Mouse (Mus musculus) left cerebral cortex, postnatal 36 days (tissue): Measurements from ENCODE around the gene Nucb1. TPM values are rescaled to one million over a fixed set of nuclear protein-coding genes. Genes with fewer than 3 reads are reported as not detected.
A peak's percentile ranks its signal among the peaks of the same experiment; 100 is the strongest.
"Not testable (repeated sequence)": the region's sequence is repeated elsewhere in the genome, so short reads cannot be mapped to it uniquely, and the experiment has no call there.

Experiments used
- DNase-seq, 2 experiments: peaks; one replicate each; pipeline ENCODE4 v3.0.0; 2021 to 2022; ENCODE audit warnings: low spot score in 2 of 2, mixed read lengths in 1 of 2
- intact Hi-C: fragments of 180-260 bp; cut with DNase I; formaldehyde crosslinking; loops from one replicate; pipeline ENCODE4 v1.15.1; 2025
- total RNA-seq, 2 experiments: library from RNA; stranded (reverse); gene quantifications; 2 replicates each; pipeline ENCODE4 v1.2.3; 2021

Nucb1 gene
- 10 to 100 TPM; 96.8 to 98.9 TPM for total RNA-seq

DNA sequence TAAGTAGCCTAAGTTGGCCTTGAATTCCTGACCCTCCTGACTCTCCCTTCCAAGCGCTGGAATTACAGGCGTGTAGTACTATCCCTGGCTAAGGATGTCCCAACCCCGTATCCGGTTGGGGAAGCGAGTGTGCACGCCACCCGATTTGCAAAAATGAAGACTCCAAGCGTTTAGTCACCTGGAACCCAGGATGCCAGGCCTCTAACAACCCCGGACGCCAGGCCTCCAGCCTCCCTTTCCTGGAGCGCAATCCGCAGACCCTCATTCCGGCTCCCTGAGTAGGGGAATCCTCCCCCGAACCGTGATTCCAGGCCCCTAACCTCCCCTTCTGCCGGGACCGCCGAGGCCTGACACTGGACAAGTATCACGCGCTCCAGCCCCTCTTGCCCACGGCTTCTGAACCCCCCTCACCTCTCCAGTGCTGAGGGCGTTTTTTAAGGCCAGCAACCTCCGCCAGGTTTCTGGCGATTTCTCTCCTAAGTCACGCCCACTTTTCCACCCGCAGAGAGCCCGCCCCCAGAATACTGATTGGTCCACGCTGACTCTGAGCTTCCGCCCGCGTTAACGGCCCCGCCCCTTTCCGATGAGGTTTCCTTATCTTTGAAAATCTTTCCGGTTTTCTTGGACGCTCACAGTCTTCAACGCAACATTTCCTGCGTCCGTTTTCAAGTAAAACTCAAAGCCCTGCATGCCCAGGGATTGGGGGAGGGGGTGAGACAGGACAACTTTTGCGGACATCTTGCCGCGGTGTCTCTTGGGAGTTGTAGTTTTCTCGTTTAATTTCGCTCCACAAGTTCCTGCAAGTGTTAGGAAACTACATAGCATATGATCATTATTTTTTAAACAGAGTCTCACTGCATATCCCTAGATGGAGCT is at the start of gene Nucb1:
Gene Nucb1 (minus strand): TSS at position 495 of the 876 bp plus-strand sequence.
- peak; percentile 86 to 90 for DNase-seq
- intact Hi-C loops, result no loop called here

DNA sequence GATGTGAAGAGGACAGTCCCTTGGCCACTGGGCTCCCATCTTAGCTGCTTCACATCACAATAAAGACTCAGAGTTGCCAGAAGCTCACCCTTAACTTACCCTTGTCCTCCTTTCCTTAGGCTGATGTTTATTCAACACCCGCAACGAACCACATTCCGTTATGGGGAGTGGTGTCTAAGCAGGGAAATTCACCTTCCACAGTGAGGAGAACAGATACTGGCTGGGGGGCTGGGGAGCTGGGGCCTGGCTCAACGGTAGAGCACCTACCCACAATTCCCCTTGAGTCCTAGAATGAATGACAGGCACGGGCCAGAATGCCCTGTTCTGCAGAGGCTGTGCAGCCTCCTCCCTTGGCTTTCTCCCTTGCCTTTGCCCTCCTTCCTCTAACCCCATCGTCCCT is 48.7 kb upstream of the Nucb1 start:
- no peak for DNase-seq
- intact Hi-C loops, result no loop called here

DNA sequence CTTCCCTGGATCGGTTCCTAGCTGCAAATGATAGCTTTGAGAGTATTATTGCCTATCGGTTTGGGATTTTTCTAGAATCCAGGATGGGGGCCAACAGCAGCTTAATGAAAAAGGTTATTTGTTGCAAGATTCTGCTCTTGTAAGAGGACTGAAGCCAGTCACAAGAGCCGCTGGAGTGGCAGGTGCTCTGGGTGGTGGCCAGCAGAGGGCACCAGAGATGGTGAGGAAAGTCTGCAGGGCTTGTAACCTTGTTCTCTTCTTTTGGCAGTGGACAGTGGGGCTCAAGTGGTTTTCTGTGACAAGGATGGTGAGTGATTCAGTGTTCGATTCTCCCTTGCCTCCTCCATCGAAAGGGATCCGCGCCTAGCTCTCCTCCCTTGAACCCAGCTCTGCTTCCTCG is 45.6 kb upstream of the Nucb1 start:
- intact Hi-C loops, result loop anchor here (2.0 kb wide), 1 partner anchor 35 kb away; no protein-coding TSS in a partner anchor

DNA sequence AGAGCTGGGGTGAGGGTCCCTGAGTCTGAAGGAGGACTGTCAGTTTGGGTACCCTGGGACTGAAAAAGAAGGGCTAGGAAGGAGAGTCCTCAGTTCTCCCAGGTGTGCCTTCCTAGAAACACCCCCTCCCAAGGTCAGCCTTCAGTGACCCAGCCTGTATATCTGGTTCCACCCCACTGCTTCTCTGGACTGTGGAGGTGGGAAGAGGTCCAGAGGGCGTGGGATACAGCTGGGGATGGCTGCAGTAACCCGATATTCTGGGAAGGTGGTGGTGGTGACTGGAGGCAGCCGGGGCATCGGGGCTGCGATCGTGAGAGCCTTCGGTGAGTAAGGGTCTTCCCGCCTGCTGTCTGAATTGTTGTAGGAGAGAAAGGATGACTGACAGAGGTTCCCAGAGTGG is 44.5 kb upstream of the Nucb1 start, which contains the start of gene Hsd17b14:
Gene Hsd17b14 (plus strand): TSS at position 150 of the 400 bp plus-strand sequence.
- intact Hi-C loops, result loop anchor here (2.0 kb wide), 1 partner anchor 36 kb away; no protein-coding TSS in a partner anchor

More for the DNA sequence above, 45.6 kb upstream of the Nucb1 start:
- DNase-seq, result peak; percentile 64 to 65

DNA sequence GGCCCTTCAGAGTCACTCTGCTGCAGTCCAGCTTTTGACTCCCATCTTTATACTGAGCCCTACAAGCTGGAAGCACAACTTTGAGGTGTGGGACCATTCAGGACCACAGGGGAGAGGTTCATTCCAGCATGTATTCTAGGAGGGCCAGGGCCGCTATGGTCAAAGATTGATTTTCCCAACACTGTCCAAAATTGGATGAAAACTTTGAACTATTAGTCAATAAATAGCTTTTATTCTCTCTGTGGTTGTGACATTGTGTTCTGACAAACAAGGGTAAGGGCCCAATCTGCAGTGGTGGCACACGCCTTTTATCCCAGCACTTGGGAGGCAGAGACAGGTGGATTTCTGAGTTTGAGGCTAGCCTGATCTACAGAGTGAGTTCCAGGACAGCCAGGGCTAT is 43.8 kb upstream of the Nucb1 start:
- no peak for DNase-seq
- intact Hi-C loops, result loop anchor here (2.0 kb wide), 1 partner anchor 37 kb away; no protein-coding TSS in a partner anchor

More for the DNA sequence above, 44.5 kb upstream of the Nucb1 start, which contains the start of gene Hsd17b14:
- DNase-seq, result no peak

DNA sequence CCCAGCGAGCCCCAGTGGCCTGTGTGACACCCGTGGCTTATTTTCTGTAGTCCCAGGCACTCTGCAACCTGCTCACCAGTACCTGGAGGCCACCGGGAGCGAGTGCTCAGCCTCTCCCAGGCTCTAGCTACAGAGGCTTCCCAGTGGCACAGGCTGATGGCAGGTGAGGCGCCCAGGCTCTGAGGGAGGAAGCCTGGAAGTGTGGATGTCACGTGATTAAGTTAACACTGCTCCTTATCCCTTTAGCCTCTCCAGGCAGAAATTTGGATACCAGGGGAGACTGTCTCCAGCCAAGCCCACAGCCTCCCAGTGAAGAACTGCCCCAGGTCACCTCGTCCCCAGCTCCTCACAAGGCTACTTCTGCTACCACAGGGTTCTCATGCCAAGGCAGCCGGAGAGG is 43.3 kb upstream of the Nucb1 start:
- intact Hi-C loops, result no loop called here
- no peak for DNase-seq

DNA sequence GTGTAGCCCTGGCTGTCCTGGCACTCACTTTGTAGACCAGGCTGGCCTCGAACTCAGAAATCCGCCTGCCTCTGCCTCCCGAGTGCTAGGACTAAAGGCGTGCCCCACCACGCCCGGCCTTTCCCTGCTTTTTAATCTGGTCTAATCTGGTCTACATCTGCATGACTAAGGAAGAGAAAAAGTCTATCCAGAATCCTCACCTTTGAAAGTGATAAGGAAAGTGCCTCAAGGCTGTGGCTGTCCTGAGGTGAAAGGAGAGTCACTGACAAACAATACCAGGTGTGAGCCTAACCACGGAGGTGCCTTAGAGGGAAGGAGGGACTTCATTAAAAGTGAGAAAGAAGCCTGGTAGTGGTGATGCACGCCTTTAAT is 41.3 kb upstream of the Nucb1 start:
- intact Hi-C loops, result no loop called here
- no peak for DNase-seq

DNA sequence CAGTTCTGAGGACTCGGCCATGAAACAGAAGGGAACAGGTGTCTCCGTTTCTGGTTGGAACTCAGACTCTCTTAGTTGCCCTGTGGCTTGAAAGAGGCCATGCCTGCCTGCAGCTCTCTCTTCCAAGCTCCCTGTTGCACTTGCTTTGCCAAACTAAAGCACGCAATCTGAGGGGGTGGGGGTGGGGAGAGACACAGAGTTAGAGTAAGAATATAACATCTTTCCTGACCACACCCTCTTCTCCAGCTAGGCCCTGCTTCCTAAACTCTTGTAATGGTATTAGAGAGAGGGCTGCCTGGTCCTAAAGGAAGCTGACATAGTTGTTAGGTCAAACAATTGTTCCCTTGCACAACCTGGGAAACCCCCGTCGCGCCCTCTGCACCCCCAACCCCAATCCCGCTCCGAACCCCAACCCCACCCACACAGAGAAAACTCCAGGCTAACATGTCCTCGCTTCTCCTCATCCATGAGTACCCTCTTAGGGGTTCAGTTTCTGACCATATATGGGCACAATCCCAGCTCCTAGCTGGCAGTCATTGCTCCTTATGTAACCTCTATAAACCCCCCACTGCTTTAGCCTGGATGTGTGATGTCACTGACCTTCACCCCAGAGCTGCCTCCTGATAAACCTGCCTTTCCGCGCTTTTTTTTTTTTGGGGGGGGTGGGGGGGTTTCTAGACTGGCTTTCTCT is 40.8 kb upstream of the Nucb1 start:
- DNase-seq, result no peak
- intact Hi-C loops, result no loop called here

DNA sequence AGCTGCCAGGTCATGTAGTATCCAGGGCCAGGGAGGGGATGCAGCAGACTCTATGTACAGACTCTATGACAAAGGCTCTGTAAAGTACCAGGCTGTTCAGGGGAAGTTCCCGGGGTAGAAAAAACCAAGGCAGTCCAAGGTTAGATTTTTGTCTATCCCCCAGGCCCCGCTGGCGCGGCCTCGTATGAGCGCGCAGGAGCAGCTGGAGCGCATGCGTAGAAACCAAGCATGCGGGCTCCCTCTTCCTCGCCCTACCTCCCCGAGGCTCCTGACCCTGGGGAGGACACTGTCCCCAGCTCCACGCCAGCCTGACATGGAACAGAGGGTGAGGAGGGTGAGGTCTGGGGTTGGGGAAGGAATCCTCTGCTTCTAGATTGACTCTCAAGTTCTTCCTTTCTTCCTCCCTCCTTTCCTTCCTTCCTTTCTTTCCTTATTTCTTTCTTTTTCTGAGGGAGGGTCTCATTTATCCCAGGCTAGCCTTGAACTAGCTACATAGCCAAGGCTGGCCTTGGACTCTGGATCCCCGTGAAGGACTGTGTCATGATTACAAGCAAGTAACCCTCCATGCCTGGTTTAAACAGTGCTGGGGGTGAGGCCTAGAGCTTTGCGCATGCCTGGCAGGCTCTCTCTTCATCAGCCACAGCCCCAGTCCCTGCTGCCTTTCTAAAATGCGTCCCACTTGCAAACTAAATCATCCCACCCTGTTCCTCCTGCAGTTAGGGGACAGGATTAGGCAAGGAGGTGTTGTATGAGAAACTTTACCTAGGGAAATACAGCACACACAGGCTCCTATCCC is 39.6 kb upstream of the Nucb1 start:
- intact Hi-C loops, result no loop called here
- no peak for DNase-seq

DNA sequence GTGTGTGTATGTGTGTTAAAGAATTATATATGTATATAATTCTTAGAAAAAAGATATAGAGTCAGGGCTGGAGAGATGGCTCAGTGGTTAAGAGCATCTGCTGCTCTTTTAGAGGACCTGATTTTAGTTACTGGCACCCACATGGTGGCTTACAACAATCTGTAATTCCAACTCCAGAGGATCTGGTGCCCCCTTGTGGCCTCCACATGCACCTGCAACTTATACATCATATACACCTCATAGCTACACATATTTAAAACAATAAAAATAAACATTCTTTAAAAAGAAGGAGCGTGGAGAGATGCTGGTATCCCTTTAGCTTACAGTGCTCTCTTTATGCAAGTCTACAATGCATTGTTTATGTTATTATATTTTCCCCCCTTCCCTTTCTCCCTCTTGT is 34.3 kb upstream of the Nucb1 start:
- intact Hi-C loops, result no loop called here
- no peak for DNase-seq

DNA sequence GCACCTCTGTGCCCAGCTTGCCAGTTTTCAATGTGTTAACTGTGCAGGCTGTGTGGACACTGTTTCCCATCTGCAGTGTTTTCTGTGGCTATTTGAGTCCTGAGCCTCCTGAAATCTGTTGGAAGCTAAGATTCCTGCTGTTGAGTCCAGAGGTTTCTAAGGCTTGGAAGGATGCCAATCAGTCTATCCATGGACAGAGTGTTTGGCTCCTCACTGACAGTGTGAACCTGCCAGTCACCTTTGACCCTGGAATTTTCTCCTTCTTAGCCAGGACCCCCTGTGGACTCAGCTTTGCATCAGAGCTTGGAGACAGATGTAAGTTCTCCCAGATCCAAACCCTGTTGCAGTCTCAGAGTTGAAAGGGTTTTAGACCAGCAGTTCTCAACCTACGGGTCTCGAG is 30.0 kb upstream of the Nucb1 start:
- no peak for DNase-seq
- intact Hi-C loops, result no loop called here

DNA sequence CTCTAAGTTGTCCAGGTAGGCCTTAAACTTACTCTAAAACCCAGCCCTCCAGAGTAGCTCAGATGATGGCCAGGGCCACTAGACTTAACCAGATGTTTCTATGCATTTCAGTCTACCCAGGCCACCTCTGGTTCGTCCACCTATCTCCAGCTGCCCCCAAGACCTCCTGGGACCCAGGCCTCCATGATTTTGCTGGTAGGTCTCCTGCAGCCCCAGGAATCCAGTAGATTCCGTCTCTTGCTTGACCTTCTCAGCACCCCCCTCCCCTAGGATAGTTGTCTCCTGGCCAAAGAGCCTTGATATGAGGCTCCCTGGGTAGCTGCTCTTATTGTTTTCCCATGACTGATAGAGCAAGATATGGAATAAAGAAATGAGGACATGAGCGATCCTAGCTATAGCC is 28.9 kb upstream of the Nucb1 start:
- intact Hi-C loops, result no loop called here
- DNase-seq, result no peak

DNA sequence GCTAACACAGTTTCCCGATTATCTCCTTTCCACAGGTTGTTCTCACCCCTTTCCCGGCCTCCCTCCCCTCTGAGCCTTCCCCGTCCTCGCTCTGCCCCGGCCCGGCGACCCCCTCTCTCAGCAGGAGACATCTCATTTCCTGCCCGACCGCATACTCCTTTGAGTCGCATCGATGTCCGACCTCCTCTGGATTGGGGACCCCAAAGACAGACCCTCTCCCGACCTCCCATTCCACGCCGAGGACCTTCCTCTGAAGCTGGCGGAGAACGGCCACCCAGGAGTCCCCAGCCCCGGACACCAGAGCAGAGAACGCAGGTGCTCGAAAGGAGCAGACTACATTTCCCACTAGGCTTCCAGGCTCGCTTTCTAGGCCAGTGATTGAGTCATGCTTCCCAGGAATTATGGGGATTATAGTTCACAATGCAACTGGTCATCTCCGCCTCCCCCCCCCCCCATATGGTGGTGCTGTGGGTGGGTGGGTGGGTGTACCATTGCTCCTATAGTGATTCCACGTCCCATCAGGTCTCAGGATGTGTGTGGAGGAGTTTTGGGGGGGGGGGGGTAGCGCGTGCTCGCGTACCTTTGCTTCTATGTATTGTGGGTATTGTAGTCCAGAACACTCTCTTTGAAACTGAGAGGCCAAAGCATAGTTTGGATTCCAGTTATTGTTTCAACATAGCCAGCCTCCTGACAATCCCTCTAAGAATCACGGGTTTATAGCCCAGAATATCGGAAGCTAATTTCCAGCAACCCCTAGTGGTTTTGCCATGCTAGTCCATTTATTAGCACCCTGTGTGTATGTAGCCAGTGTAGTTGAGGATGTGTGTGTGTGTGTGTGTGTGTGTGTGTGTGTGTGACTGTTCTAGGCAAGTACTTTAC is 28.2 kb upstream of the Nucb1 start:
- intact Hi-C loops, result no loop called here
- peak; percentile 63 to 66 for DNase-seq

DNA sequence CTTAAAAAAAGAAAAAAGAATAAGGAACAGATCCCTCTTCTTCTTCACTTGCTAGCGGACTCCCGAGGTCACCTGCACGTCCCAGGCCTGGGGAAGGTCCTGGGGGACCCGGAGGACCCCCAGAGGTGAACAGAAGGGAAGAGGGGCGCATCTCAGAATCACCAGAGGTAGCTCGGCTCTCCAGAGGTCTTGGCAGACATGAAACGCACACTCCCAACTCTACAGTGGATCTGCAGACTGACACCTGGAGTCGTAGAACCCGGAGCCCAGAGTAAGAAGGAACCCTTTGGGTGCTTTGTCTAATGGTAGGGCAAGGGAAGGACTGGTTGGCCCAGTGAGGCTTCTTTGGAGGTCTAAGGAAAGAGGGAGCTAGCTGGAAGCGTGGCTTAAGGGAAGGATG is 27.4 kb upstream of the Nucb1 start:
- no peak for DNase-seq
- intact Hi-C loops, result no loop called here

DNA sequence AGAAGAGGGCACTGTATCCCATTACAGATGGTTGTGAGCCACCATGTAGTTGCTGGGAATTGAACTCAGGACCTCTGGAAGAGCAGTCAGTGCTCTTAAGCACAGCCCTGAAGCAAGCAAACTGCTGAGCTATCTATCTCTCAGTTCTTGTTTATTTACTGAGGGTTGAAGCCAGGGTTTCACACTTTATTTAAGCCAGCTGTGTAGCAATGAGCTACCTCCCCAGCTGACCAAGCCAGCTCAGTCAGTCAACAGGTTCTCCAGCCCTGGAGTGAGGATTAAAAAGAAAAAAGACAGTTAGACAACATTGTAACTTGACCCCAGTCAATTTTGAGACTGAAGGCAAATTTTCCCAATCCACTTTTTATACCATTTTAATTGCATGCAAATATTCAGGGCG is 25.5 kb upstream of the Nucb1 start:
- intact Hi-C loops, result no loop called here
- DNase-seq, result no peak

DNA sequence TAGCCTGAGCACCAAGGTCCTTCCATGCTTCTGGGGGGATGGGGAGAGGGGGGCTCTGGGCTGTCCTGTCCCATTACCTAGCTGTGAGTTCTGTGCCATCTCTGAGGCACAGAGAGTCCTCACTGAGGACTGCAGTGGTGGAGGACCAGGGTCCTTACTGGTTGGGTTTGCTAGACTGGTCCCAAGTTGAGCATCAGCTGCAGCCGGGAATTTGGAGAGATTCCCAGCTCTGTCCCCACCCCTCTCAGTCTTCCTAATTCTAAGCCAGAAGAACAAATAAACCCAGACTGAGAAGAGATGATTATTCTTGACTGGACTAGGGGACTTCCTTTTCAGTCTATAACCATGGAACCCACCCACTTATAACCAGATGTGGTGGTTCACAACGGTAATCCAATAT is 20.4 kb upstream of the Nucb1 start:
- no peak for DNase-seq
- intact Hi-C loops, result no loop called here

DNA sequence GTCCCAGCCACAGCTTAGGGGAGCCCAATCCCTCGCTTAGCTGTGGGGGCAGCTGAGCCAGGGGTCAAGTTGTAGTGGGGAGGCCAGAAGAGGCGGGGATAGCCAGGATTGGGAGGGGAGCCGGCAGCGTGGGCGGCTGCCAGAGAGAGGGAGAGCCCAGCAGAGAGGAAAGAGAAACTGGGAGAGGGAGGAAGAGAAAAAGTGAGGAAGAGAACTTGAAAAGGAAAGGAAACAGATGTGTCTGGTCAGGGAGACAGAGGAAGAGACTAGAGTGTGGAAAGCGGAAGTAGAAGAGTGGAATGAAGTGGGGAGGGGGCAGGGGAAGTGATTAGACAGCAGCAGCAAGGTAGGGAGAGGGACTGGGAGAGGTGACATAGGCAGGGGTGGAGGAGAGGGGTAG is 19.3 kb upstream of the Nucb1 start:
- intact Hi-C loops, result loop anchor here (5.0 kb wide), 1 partner anchor 52 kb away; no protein-coding TSS in a partner anchor
- DNase-seq, result no peak

DNA sequence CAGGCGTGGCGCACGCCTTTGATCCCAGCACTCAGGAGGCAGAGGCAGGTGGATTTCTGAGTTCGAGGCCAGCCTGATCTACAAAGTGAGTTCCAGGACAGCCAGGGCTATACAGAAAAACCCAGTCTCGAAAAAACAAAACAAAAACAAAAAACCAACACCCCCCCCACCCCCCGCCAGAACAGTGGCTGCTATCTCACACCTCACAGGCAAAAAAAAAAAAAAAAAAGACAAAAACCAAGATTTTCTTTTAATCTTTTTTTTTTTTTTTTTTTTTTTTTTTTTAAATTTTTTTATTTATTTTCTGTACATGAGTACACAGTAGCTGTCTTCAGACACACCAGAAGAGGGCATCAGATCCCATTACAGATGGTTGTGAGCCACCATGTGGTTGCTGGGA is 17.0 kb upstream of the Nucb1 start:
- intact Hi-C loops, result loop anchor here (5.0 kb wide), 1 partner anchor 50 kb away; no protein-coding TSS in a partner anchor

More for the DNA sequence above, 17.0 kb upstream of the Nucb1 start:
- not testable (repeated sequence) for DNase-seq
